Mouse (Mus musculus) lung, embryonic 15.5 days (tissue): ENCODE data around the gene 4930507D05Rik. TPM values are rescaled to one million over a fixed set of nuclear protein-coding genes. Genes with fewer than 3 reads are reported as not detected.
"Not testable (repeated sequence)": the region's sequence is repeated elsewhere in the genome, so short reads cannot be mapped to it uniquely, and the experiment has no call there.

Experiments
- ATAC-seq: fragments of 200-750 bp; cut with Nextera tagmentation; 2 replicates; pipeline ENCODE4 v1.8.0; 2017; ENCODE audit warnings: moderate number of reproducible peaks, borderline replicate concordance; ENCODE audit not compliant: low FRiP score, low TSS enrichment; ENCODE audit errors: extremely low read depth
- H3K27ac ChIP-seq: fragments of 300-500 bp; sonication (generic); 2 replicates; pipeline ENCODE4 v1.5.1; 2015; ENCODE audit warnings: moderate library complexity, mild to moderate bottlenecking, inconsistent platforms
- H3K27me3 ChIP-seq: fragments of 300-500 bp; sonication (generic); 2 replicates; pipeline ENCODE4 v1.6.1; 2015; ENCODE audit warnings: inconsistent platforms
- H3K36me3 ChIP-seq: fragments of 300-500 bp; sonication (generic); 2 replicates; pipeline ENCODE4 v1.6.1; 2015; ENCODE audit warnings: inconsistent platforms
- H3K4me1 ChIP-seq: fragments of 300-500 bp; sonication (generic); 2 replicates; pipeline ENCODE4 v1.6.1; 2015; ENCODE audit warnings: inconsistent platforms
- H3K4me2 ChIP-seq: fragments of 300-500 bp; sonication (generic); 2 replicates; pipeline ENCODE4 v1.6.1; 2015; ENCODE audit warnings: inconsistent platforms, mild to moderate bottlenecking, moderate library complexity
- H3K4me3 ChIP-seq: fragments of 300-500 bp; sonication (generic); 2 replicates; pipeline ENCODE4 v1.5.1; 2015; ENCODE audit warnings: mild to moderate bottlenecking, inconsistent platforms
- H3K9ac ChIP-seq: fragments of 300-500 bp; sonication (generic); 2 replicates; pipeline ENCODE4 v1.6.1; 2015; ENCODE audit warnings: inconsistent platforms
- H3K9me3 ChIP-seq: fragments of 300-500 bp; sonication (generic); 2 replicates; pipeline ENCODE4 v1.6.1; 2016; ENCODE audit warnings: inconsistent platforms
- WGBS: fragments of 180-500 bp; shearing (Covaris S2); methylation state at CpG from one replicate; pipeline ENCODE4 v1.1.7; 2015; 5-methylcytosine and 5-hydroxymethylcytosine counted together
- polyA plus RNA-seq: library from polyadenylated mRNA; unstranded; fragments of >200 nt; fragmentation: Nextera tagmentation; extraction: Ambion mirVana; gene quantifications from 2 replicates; pipeline ENCODE4 v1.2.1, GENCODE M21; 2015

4930507D05Rik gene
- polyA plus RNA-seq, 1 experiment from 2014 or later, result 0.46 TPM

- peak; percentile 75 for ATAC-seq
- no peaks in the 10 kb centered on the region for H3K27me3 ChIP-seq
- no peaks in the 10 kb centered on the region for H3K36me3 ChIP-seq
- peak overlapping the region; percentile 73 for H3K4me3 ChIP-seq
- no peaks in the 10 kb centered on the region for H3K9me3 ChIP-seq
- WGBS, result under 1% methylated on average over 48 of the region's 48 CpGs
- peak overlapping the region; percentile 65 for H3K27ac ChIP-seq
- peaks cover 16% of the 10 kb centered on the region; the same call in 1 of the 2 replicates for H3K4me1 ChIP-seq
- H3K9ac ChIP-seq, result peak overlapping the region; percentile 65
- peak overlapping the region; percentile 67 for H3K4me2 ChIP-seq
Observed at GRCm38 (mm10) chr10:62485878-62486582, 36.7 kb downstream of the 4930507D05Rik start.

- WGBS, result under 1% methylated on average over 58 of the region's 59 CpGs
- Histone ChIP-seq H3K27ac (peak within 1 kb of the TSS; percentile 93), H3K9ac (peak within 1 kb of the TSS; percentile 65), H3K4me1 (peaks cover 16% of the 10 kb centered on the region; the same call in 1 of the 2 replicates), H3K9me3 (no peaks in the 10 kb centered on the region), H3K4me2 (peak within 1 kb of the TSS; percentile 67), H3K4me3 (peak within 1 kb of the TSS; percentile 73), H3K36me3 (no peaks in the 10 kb centered on the region), H3K27me3 (no peaks in the 10 kb centered on the region)
- peak; percentile 91 for ATAC-seq
Observed at GRCm38 (mm10) chr10:62486618-62487415, 37.5 kb downstream of the 4930507D05Rik start, which contains the start of gene Vps26a. TSS of gene Vps26a (minus strand) at chr10:62486805.

- H3K36me3 ChIP-seq, result no peaks in the 10 kb centered on the region
- H3K4me3 ChIP-seq, result no peak overlapping the region
- peaks cover 16% of the 10 kb centered on the region; the same call in 1 of the 2 replicates for H3K4me1 ChIP-seq
- WGBS, result 12% methylated on average over 1 of the region's 1 CpGs
- H3K9me3 ChIP-seq, result no peaks in the 10 kb centered on the region
- H3K27ac ChIP-seq, result no peak overlapping the region
- no peak for ATAC-seq
- H3K27me3 ChIP-seq, result no peaks in the 10 kb centered on the region
- H3K4me2 ChIP-seq, result no peak overlapping the region
- no peak overlapping the region for H3K9ac ChIP-seq
Observed at GRCm38 (mm10) chr10:62488266-62488665, 39.0 kb downstream of the 4930507D05Rik start.

GRCm38 (mm10) chr10:62491681-62492080, 42.4 kb downstream of the 4930507D05Rik start:
- H3K4me1 ChIP-seq, H3K36me3 ChIP-seq, ATAC-seq, H3K9ac ChIP-seq, H3K4me3 ChIP-seq, H3K27me3 ChIP-seq, H3K4me2 ChIP-seq, H3K9me3 ChIP-seq, H3K27ac ChIP-seq: not testable (repeated sequence)
- WGBS, result 80% methylated on average over 3 of the region's 3 CpGs

- Histone ChIP-seq H3K9ac (no peak overlapping the region), H3K27ac (no peak overlapping the region), H3K27me3 (no peaks in the 10 kb centered on the region), H3K4me1 (no peaks in the 10 kb centered on the region), H3K4me3 (no peak overlapping the region), H3K9me3 (no peaks in the 10 kb centered on the region), H3K36me3 (no peaks in the 10 kb centered on the region), H3K4me2 (no peak overlapping the region)
- no peak for ATAC-seq
- WGBS, result 22% methylated on average over 15 of the region's 15 CpGs
Observed at GRCm38 (mm10) chr10:62500088-62500915, 51.0 kb downstream of the 4930507D05Rik start.

Other genes with a start within 250 kb of the 4930507D05Rik start
- gene Tspan15, start 218.2 kb upstream of the 4930507D05Rik start, polyA plus RNA-seq, result 66.5 and 84.5 TPM in 2 replicates
- gene Tacr2, start 197.1 kb upstream of the 4930507D05Rik start, polyA plus RNA-seq, result 0.56 and 0.72 TPM in 2 replicates
- 35.1 and 39.9 TPM in 2 replicates for gene Hk1, start 69.6 kb upstream of the 4930507D05Rik start, polyA plus RNA-seq
- 2.8 and 3.3 TPM in 2 replicates for gene Hkdc1, start 27.0 kb upstream of the 4930507D05Rik start, polyA plus RNA-seq
- gene Supv3l1, start 249 bp downstream of the 4930507D05Rik start, polyA plus RNA-seq, result 26.0 and 27.0 TPM in 2 replicates
- gene Vps26a, start 37.3 kb downstream of the 4930507D05Rik start, polyA plus RNA-seq, result 77.6 and 79.0 TPM in 2 replicates
- 43.0 and 50.5 TPM in 2 replicates for gene Srgn, start 78.0 kb downstream of the 4930507D05Rik start, polyA plus RNA-seq
- 34.2 and 36.5 TPM in 2 replicates for gene Kif1bp, start 129.0 kb downstream of the 4930507D05Rik start, polyA plus RNA-seq
- gene Ddx21, start 152.8 kb downstream of the 4930507D05Rik start, polyA plus RNA-seq, result 18.7 and 19.6 TPM in 2 replicates
- 119 and 126 TPM in 2 replicates for gene Ddx50, start 201.7 kb downstream of the 4930507D05Rik start, polyA plus RNA-seq